Mouse (Mus musculus) kidney, postnatal 25 days (tissue): ENCODE measurements around the gene Slc6a1.
"Not testable (repeated sequence)": the region's sequence is repeated elsewhere in the genome, so short reads cannot be mapped to it uniquely, and the experiment has no call there.

Experiments used
- DNase-seq, 2 experiments: peaks; one replicate each; pipeline ENCODE4 v3.0.0; 2021; ENCODE audit warnings: mixed read lengths in 2 of 2

The Slc6a1 gene

DNA sequence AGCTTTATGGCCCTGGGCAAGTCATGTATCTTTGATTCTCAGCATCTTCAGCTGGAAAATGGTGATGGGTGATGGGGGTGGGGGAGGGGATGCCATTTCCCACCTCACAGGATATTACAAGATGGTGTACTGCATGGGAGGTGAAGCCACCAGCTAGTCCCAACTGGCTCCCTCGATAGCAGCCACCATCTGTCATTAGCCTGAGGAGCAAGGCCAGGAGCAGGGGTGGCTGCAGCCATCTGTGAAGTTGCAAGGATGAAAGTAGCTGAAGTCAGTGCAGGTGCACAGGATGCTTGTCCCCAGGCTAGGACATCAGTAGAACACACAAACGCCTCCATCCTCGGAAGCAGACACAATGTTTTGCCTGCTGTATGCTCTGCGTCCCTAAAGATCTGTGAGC is 8.5 kb downstream of the Slc6a1 start:
- no peak for DNase-seq

DNA sequence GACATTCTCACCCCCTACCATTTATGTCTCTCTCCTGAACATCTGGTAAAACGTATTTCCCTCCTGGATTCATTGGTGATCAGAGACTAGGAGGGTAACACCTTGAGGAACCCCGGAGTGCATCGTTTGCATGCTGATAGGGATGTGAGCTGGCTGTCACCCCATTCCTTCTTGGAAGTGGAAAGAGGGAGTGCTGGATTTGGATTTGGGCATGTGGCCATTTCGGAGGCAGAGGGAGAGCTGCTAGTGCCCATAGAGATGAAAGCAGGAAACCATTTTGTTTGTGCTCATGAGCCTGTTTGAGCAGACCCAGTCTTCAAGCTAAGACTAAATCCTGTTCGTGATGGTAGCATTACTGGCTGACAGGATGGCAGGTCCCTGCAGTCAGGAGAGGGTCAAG is 9.0 kb downstream of the Slc6a1 start:
- DNase-seq, result no peak

DNA sequence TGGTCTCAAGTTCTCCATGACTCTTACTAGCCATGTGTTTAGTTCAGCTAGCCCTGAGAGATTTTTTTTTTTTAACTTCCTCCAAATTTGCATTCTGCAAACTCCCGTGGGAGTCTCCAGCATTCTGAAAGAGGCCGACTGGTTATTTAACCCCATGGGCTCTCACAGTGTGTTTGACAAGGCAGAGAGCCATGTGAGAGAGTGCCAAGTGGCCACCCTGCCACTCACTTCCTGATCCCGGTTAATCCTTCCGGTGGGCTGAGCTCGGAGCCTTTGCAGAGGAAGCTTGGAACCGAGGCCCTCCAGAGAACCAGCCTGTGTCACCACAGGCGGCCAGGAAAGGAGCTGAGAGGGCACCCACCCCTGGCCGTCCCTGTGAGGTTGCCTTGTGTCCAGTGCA is 11.1 kb downstream of the Slc6a1 start:
- DNase-seq, result no peak

DNA sequence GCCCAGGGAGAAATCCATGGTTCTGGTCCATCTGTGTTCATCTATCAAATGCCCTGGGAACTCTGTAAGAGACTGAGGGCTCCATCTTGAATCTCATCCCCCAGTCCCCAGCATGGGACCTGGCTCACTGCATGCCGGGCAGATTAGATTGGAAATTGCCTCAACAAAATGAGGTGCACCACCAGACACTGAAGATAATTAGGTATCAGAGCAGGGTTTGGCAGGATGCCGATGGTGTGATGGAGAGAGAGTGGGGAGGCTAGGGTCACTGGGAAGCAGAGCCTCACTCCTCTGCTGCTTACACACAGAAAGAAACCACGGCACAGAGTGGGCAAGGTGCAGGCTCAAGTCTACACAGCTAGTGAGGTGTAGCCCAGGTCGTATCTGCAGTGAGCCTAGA is 12.7 kb downstream of the Slc6a1 start:
- no peak for DNase-seq

GRCm38 (mm10) chr6:114297260-114298002 is 15.0 kb downstream of the Slc6a1 start:
- no peak for DNase-seq

- no peak for DNase-seq
These were observed 17.3 kb downstream of the Slc6a1 start for GRCm38 (mm10) chr6:114299699-114300098.

DNA sequence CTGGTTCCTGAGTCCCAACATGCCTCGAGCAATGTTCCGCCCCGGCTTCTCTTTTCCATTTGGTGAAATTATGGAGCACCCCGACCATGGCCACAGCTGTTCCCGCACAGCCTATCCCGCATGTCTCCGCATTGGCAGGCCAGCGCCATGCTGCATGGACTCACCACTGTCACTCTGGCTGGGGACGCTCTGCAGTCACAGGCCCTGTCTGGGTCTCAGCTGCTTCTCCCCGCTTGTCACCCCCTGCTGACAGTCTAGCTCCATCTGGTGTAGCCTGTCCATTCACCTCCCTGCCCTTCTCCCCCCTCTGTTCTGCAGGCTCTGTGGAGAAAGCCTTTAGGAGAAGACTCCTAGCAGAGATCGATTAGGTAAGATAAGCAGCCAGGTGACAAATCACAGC is 18.3 kb downstream of the Slc6a1 start:
- no peak for DNase-seq

DNA sequence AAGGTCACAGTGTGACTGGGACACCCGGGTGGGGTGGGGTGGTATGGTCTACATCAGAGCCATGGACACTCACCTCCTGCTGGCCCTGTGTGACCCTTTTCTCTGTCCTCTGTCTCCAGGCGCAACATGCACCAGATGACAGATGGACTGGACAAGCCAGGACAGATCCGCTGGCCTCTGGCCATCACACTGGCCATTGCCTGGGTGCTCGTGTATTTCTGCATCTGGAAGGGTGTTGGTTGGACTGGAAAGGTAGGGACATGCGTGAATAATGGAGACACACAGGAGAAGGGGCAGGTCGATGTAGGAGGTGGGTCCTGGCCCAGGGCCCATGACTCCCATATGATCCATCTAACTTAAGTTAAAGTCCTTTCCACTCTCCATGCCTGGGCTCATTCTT is 22.2 kb downstream of the Slc6a1 start:
- no peak for DNase-seq

GRCm38 (mm10) chr6:114320511-114320910 is 38.1 kb downstream of the Slc6a1 start:
- no peak for DNase-seq

DNA sequence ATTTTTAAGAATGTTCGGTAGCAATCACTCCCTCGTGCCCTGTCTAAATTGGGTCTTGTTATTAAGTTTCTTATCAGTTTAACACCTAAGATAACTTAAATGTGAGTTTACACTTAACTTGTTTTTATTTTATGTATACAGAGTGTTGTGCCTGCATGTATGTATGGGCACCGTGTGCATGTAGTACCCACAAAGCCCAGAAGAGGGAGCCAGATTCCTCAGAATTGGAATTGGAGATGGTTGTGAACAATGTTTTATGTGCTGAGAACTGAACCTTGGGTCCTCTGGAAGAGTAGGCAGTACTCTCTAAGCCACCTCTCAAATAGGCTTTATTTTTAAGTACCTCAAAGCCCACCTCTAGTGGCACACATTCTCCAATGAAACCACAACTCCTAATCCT is 38.7 kb downstream of the Slc6a1 start:
- no peak for DNase-seq

DNA sequence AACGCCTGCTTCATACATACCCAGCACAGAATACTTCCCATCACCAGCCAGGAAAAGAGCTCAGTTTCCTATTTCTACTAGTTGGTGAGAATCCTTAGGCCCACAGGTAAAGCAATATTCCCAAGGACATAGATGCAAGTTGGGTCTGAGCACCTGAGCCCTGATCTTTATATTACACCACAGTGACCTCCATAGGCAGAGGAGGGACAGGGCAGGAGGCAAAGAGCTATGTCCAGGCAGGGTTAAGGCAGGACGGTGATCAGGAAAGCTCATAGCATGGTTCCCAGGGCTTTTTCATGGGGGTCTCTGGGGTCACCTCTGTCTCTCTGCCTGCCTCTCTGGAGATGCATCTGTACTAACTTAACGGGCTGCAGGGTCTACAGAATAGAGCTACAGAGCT is 40.5 kb downstream of the Slc6a1 start:
- DNase-seq, result no peak

DNA sequence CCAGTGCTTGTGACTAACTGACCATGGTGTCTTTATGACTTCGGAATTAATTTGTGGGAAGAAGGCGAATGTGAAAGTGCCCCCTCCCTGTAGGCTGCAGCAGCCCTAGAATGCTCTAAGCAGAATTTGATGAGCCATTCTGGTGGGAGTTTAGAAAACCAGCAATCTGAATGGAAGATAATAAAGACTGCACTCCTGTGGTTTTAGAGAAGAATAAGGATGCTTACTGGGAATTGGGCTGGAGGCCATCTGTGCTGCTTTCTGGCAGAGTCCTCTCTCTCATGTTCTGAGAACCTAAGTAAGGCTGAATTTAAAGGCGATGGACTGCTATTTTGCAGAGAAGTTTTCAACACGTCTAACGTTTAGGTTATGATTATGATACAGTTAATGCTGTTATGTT is 42.4 kb downstream of the Slc6a1 start:
- no peak for DNase-seq

- DNase-seq, result no peak
These were observed 47.4 kb downstream of the Slc6a1 start for GRCm38 (mm10) chr6:114329597-114330470.

DNA sequence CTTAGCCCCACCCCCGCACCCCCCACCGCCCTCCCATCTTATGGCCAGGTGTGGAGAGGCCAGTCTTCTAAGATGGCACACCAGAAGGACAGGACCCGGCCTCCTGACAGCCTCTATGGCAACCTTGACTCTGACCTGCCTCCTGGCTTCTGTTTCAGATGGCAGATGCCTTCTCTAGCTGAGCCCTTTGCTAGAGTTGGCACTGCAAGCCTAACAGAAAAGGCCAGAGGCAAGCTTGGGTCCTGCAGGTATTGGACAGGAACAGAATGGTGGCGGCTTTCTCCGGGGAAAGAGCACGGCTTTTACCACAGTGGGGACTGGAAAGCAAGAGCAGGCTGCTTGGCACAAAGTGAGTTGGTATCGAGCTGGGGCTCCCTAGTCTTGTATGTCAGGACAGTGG is 49.5 kb downstream of the Slc6a1 start:
- DNase-seq, result peak in 1 of 2 experiments; percentile 25

GRCm38 (mm10) chr6:114336128-114336943 is 53.9 kb downstream of the Slc6a1 start:
- DNase-seq, result peak in 1 of 2 experiments; percentile 25

GRCm38 (mm10) chr6:114336944-114337215 is 54.4 kb downstream of the Slc6a1 start:
- no peak for DNase-seq

- DNase-seq, result not testable (repeated sequence)
These were observed 58.9 kb downstream of the Slc6a1 start for GRCm38 (mm10) chr6:114341381-114341780.

- peak in 1 of 2 experiments; percentile 53 for DNase-seq
These were observed 61.3 kb downstream of the Slc6a1 start for GRCm38 (mm10) chr6:114343740-114344139.

- peak; percentile 60 to 77 for DNase-seq
These were observed 62.7 kb downstream of the Slc6a1 start for GRCm38 (mm10) chr6:114345156-114345555.

GRCm38 (mm10) chr6:114347831-114348754 is 65.7 kb downstream of the Slc6a1 start:
- no peak for DNase-seq

DNA sequence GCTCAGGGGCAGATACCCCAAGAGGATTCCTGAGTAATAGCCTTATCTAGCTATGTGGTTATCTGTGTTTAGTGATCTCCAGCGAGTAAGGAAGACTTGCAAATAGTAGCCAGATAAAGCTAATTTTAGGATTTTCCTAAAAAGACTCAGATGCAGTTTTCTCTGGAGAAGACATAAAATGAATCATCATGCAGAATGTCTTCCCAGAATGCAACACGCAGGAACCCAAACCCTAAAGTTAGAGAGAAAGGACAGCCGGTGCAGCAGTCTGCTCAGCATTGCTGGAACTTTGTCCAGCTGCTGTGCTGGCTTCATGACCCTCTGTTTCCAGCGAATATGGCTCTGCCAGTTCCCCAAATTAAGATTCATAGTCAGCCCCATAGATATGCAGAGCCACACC is 72.2 kb downstream of the Slc6a1 start:
- DNase-seq, result no peak

DNA sequence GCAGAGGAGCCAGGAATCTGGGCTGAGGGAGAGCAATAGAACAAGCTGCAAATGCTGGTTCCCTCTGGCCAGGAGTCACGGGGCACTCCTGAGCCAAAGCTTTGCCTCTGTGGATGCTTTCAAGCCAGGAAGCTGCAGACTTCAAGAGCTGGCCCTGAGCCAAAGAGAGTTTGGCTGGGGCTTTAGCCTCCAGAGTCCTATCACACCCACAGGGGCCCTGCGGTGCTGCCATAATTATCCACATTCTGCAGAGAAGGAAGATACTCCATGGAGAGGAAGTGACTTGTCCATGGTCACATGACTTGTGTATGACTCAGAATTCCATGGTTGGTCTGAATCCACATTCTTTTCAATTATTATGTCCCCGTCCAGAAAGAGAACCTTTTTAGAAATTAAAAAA is 75.7 kb downstream of the Slc6a1 start:
- peak; percentile 21 to 41 for DNase-seq
